ENCODE assay signal across 16 mouse cellular contexts in genomic region chr17:86663471-86663870, GRCm38 (mm10).
A peak's percentile ranks its signal among the peaks of the same experiment; 100 is the strongest.
DNase-seq lines count a peak whose midpoint lies in the region; ATAC-seq and TF ChIP-seq lines count a peak whose summit lies in the region.
"Had no signal": no experiment of that assay in that cellular context is flagged by ENCODE, and none has a peak within 500 bp of the region (broad histone marks: within the 10 kb centered on the region; RNA-seq: fewer than 3 reads in every experiment).

No protein-coding gene starts in this region.

- 61% methylated on average over 4 of the region's 4 CpGs for WGBS in heart, postnatal 0 days
- 73% methylated on average over 4 of the region's 4 CpGs for WGBS in heart, embryonic 11.5 days (ENCODE audit: insufficient replicate concordance)
- WGBS in liver, postnatal 0 days (ENCODE audit: insufficient replicate concordance), result 62% methylated on average over 4 of the region's 4 CpGs
- WGBS in liver, embryonic 12.5 days (ENCODE audit: insufficient replicate concordance), result 41% methylated on average over 4 of the region's 4 CpGs
- 88% methylated on average over 4 of the region's 4 CpGs for WGBS in midbrain, embryonic 16.5 days

- no peaks in the 10 kb centered on the region for H3K9me3 ChIP-seq in heart, postnatal 0 days (replicated peaks; ENCODE audit: control insufficient read depth, low read length)
- no peaks in the 10 kb centered on the region for H3K9me3 ChIP-seq in heart, embryonic 11.5 days (replicated peaks; ENCODE audit: control insufficient read depth, low read length)
- H3K9me3 ChIP-seq in liver, postnatal 0 days (ENCODE audit: low read length), result no peaks in the 10 kb centered on the region
- no peaks in the 10 kb centered on the region for H3K9me3 ChIP-seq in liver, embryonic 12.5 days (replicated peaks)
- H3K9me3 ChIP-seq in midbrain, embryonic 16.5 days (replicated peaks; ENCODE audit: control insufficient read depth, low read length, poor library complexity, severe bottlenecking), result no peaks in the 10 kb centered on the region
- H3K9me3 ChIP-seq: heart, embryonic 15.5 days; hindbrain, embryonic 15.5 days; megakaryocyte, embryonic 14.5 days; midbrain, embryonic 15.5 days had no signal

- no peak overlapping the region for H3K4me2 ChIP-seq in heart, postnatal 0 days (ENCODE audit: low read depth, low read length)
- no peak overlapping the region for H3K4me2 ChIP-seq in heart, embryonic 11.5 days
- H3K4me2 ChIP-seq in liver, postnatal 0 days (ENCODE audit: low read depth, low read length), result no peak overlapping the region
- no peak overlapping the region for H3K4me2 ChIP-seq in liver, embryonic 12.5 days
- no peak overlapping the region for H3K4me2 ChIP-seq in midbrain, embryonic 16.5 days (ENCODE audit: low read length)
- H3K4me2 ChIP-seq: heart, embryonic 15.5 days; hindbrain, embryonic 15.5 days; midbrain, embryonic 15.5 days had no signal

- TF ChIP-seq EP300 in heart, postnatal 0 days (IDR thresholded peaks at IDR 0.05; ENCODE audit: low read depth), result no peak
- no peak; the same call in 1 of the 2 replicates for TF ChIP-seq EP300 in liver, postnatal 0 days (IDR thresholded peaks at IDR 0.05; ENCODE audit: low read depth)

- ATAC-seq in heart, postnatal 0 days (ENCODE audit: insufficient read depth, low read depth), result no peak
- no peak for ATAC-seq in heart, embryonic 11.5 days (replicated peaks; ENCODE audit: insufficient number of reproducible peaks, low FRiP score, low TSS enrichment)
- ATAC-seq in liver, postnatal 0 days, result no peak
- ATAC-seq in liver, embryonic 12.5 days, result no peak
- 0 out of 2 replicates have a peak, but pooled peaks have one; percentile 26 for ATAC-seq in common myeloid progenitor, adult 5-6 weeks (replicated peaks; ENCODE audit: low read depth, poor library complexity, severe bottlenecking)
- no peak for ATAC-seq in midbrain, embryonic 16.5 days
- ATAC-seq: intestine, embryonic 16.5 days; midbrain, embryonic 15.5 days had no signal

- H3K27me3 ChIP-seq in heart, postnatal 0 days (ENCODE audit: control insufficient read depth, insufficient read depth, low read length), result no peaks in the 10 kb centered on the region
- no peaks in the 10 kb centered on the region for H3K27me3 ChIP-seq in heart, embryonic 11.5 days (ENCODE audit: control insufficient read depth, insufficient read depth, low read length)
- H3K27me3 ChIP-seq in liver, postnatal 0 days (ENCODE audit: insufficient read depth, low read length), result no peaks in the 10 kb centered on the region
- H3K27me3 ChIP-seq in liver, embryonic 12.5 days (replicated peaks), result peaks cover 12% of the 10 kb centered on the region
- H3K27me3 ChIP-seq in midbrain, embryonic 16.5 days (ENCODE audit: control insufficient read depth, insufficient read depth, low read depth, low read length), result no peaks in the 10 kb centered on the region
- H3K27me3 ChIP-seq: heart, embryonic 15.5 days; hindbrain, embryonic 15.5 days; midbrain, embryonic 15.5 days had no signal

- H3K27ac ChIP-seq in heart, postnatal 0 days (ENCODE audit: low read depth), result peak overlapping the region; percentile 68
- H3K27ac ChIP-seq in heart, embryonic 11.5 days (ENCODE audit: low read depth, low read length), result no peak overlapping the region
- peak overlapping the region; percentile 62 for H3K27ac ChIP-seq in liver, postnatal 0 days (ENCODE audit: low read depth)
- H3K27ac ChIP-seq in liver, embryonic 12.5 days, result no peak overlapping the region
- no peak overlapping the region for H3K27ac ChIP-seq in midbrain, embryonic 16.5 days (ENCODE audit: low read length)
- H3K27ac ChIP-seq: heart, embryonic 15.5 days; hindbrain, embryonic 15.5 days; midbrain, embryonic 15.5 days had no signal

- peak; percentile 24 for DNase-seq in heart, postnatal 0 days (ENCODE audit: low spot score)
- DNase-seq in liver, postnatal 0 days, result no peak
- peak; percentile 7 for DNase-seq in skeletal muscle tissue, adult 2 months (ENCODE audit: low read depth, low spot score)
- DNase-seq: cerebellum, postnatal 10 days; gastrocnemius, postnatal 36 days; lung, adult 18-20 months; thymus, adult 2 months had no signal

- H3K36me3 ChIP-seq in heart, postnatal 0 days (replicated peaks; ENCODE audit: control insufficient read depth, insufficient read depth, low read length), result no peaks in the 10 kb centered on the region
- H3K36me3 ChIP-seq in heart, embryonic 11.5 days (ENCODE audit: control insufficient read depth, insufficient read depth, low read length), result no peaks in the 10 kb centered on the region
- no peaks in the 10 kb centered on the region for H3K36me3 ChIP-seq in liver, postnatal 0 days (replicated peaks; ENCODE audit: insufficient read depth, low read length)
- H3K36me3 ChIP-seq in liver, embryonic 12.5 days, result no peaks in the 10 kb centered on the region
- H3K36me3 ChIP-seq in midbrain, embryonic 16.5 days (ENCODE audit: control insufficient read depth, insufficient read depth, low read length), result no peaks in the 10 kb centered on the region
- H3K36me3 ChIP-seq: heart, embryonic 15.5 days; hindbrain, embryonic 15.5 days; midbrain, embryonic 15.5 days had no signal

- TF ChIP-seq CTCF in heart, postnatal 0 days (IDR thresholded peaks at IDR 0.05; ENCODE audit: low read depth), result no peak
- no peak for TF ChIP-seq CTCF in liver, postnatal 0 days (IDR thresholded peaks at IDR 0.05; ENCODE audit: low read depth)

- H3K4me1 ChIP-seq in heart, postnatal 0 days (ENCODE audit: control insufficient read depth, insufficient read depth), result no peaks in the 10 kb centered on the region
- H3K4me1 ChIP-seq in heart, embryonic 11.5 days (ENCODE audit: control insufficient read depth, insufficient read depth, low read length), result no peaks in the 10 kb centered on the region
- 0 out of 2 replicates have a peak, but pooled peaks cover 4% of the 10 kb centered on the region for H3K4me1 ChIP-seq in liver, postnatal 0 days (ENCODE audit: insufficient read depth)
- no peaks in the 10 kb centered on the region for H3K4me1 ChIP-seq in liver, embryonic 12.5 days
- H3K4me1 ChIP-seq in midbrain, embryonic 16.5 days (ENCODE audit: control insufficient read depth, insufficient read depth, low read length), result no peaks in the 10 kb centered on the region
- H3K4me1 ChIP-seq: heart, embryonic 15.5 days; hindbrain, embryonic 15.5 days; midbrain, embryonic 15.5 days had no signal

- no peak overlapping the region for H3K4me3 ChIP-seq in heart, postnatal 0 days (ENCODE audit: low read depth, low read length)
- H3K4me3 ChIP-seq in heart, embryonic 11.5 days (ENCODE audit: low read depth, low read length), result no peak overlapping the region
- no peak overlapping the region for H3K4me3 ChIP-seq in liver, postnatal 0 days (ENCODE audit: low read depth, low read length)
- no peak overlapping the region for H3K4me3 ChIP-seq in liver, embryonic 12.5 days
- H3K4me3 ChIP-seq in midbrain, embryonic 16.5 days (ENCODE audit: low read depth, low read length), result no peak overlapping the region
- H3K4me3 ChIP-seq: heart, embryonic 15.5 days; hindbrain, embryonic 15.5 days; midbrain, embryonic 15.5 days had no signal

- H3K9ac ChIP-seq in heart, postnatal 0 days (replicated peaks; ENCODE audit: low read depth, low read length), result no peak overlapping the region
- no peak overlapping the region for H3K9ac ChIP-seq in heart, embryonic 11.5 days (ENCODE audit: low read depth, low read length)
- H3K9ac ChIP-seq in liver, postnatal 0 days (replicated peaks), result no peak overlapping the region
- H3K9ac ChIP-seq in liver, embryonic 12.5 days, result no peak overlapping the region
- H3K9ac ChIP-seq in midbrain, embryonic 16.5 days (ENCODE audit: low read depth, low read length), result no peak overlapping the region
- H3K9ac ChIP-seq: heart, embryonic 15.5 days; hindbrain, embryonic 15.5 days; midbrain, embryonic 15.5 days had no signal

Comparison
In these comparisons a context has a peak if more than half of its experiments do, and no peak if none do; other contexts are left out.
1. H3K27ac ChIP-seq: peak in heart, postnatal 0 days (single experiment) and liver, postnatal 0 days (single experiment); none in heart, embryonic 11.5 days (single experiment), liver, embryonic 12.5 days (single experiment) and midbrain, embryonic 16.5 days (single experiment).